Mouse (Mus musculus): ENCODE measurements around the gene Ces2c.

- TF ChIP-seq GATA1 (IDR thresholded peaks at IDR 0.05; ENCODE audit: low read length) (no peak), TAL1 (IDR thresholded peaks at IDR 0.05; ENCODE audit: low read length) (no peak)
Observed at GRCm38 (mm10) chr8:104841360-104842078, 5.3 kb upstream of the Ces2c start.
